Mouse (Mus musculus) retina, adult 2 months (tissue): ENCODE measurements around the gene Sctr.
A peak's percentile ranks its signal among the peaks of the same experiment; 100 is the strongest.

Experiments
- DNase-seq: peaks from one replicate; pipeline ENCODE4 v3.0.0-alpha.2; 2012; ENCODE audit warnings: low read depth, low spot score

Sctr gene

DNA sequence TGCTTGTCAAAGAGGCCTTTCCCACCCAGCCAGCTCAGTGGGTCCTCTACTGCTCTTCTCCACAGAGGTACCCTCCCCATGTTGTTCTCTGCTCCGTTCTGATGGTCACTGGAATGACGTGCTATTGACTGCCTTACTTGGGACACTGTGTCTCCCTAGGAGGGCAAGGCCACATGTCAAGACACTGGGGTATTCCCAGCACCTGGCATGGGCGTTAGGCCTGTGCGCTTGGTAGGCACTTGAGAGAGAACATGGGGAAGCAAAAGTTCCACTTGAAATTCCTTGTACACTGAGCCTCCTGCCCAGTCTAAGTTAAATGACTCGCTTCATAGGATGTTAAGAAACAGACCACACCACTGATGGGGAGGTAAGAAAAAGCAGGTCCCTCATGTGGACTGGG is 62.4 kb downstream of the Sctr start:
- DNase-seq, result no peak

GRCm38 (mm10) chr1:120070168-120070567 is 63.5 kb downstream of the Sctr start:
- DNase-seq, result no peak

GRCm38 (mm10) chr1:120071133-120071532 is 64.4 kb downstream of the Sctr start:
- no peak for DNase-seq

- no peak for DNase-seq
Observed at GRCm38 (mm10) chr1:120072900-120073299, 66.2 kb downstream of the Sctr start.

DNA sequence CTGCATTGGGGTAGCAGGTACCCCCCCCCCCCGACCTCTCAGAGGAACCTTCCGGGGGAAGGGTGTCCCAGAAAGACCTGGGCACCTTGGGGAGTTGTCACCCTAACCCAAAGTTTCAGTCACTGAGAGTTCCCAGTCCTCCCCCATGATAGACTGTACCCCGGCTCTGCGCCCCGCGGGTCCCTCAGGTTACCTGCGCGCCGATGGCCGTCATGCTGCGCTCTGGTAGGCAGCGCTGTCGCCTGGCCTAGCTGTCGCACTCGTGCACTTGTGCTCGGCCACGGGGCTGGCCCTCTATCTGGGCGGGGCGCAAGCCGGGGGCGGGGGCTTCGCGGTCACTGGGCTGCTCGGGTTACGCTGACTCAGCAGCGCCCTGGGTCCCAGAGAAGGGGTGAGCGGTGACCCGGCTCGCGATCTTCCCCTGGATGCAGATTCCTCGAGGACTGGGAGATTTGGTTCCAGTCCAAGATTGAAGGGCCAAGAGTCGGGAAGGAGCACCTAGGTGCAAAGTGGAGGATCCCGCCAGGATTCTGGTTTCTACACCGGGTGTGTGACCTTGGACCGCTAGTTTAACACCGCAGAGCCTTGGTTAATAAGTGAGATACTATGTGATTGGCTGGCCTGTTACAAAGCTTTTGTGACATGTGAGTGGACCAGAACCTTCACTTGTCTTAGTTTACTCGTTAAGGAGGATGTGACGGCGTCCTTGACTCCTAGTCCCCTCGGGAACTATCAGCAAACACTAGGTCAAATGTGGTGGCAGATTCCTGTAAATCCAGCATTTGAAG is 67.0 kb downstream of the Sctr start, which contains the start of gene Tmem37:
Gene Tmem37 (minus strand): TSS at position 556 of the 788 bp plus-strand sequence.
- no peak for DNase-seq

DNA sequence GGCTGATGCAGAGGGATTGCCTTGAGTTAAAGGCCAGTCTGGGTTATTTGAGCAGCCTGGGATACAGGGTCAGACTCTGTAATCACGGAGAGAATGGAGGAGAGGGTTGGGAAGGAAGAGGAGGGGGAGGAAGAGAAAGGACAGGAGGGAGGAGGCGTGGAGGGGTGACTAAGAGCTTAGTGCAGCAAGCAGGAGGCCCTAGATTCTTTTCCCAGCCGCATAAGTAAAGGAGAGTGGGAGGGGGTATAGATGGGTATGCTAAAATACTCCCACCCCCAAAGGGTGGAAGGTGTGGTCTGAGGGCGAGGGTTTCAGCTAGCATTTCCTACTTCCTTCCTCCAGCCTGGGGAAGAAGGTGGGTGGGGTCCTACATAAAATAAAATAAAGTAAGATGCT is 67.6 kb downstream of the Sctr start:
- DNase-seq, result no peak

GRCm38 (mm10) chr1:120074931-120075330 is 68.2 kb downstream of the Sctr start:
- no peak for DNase-seq

DNA sequence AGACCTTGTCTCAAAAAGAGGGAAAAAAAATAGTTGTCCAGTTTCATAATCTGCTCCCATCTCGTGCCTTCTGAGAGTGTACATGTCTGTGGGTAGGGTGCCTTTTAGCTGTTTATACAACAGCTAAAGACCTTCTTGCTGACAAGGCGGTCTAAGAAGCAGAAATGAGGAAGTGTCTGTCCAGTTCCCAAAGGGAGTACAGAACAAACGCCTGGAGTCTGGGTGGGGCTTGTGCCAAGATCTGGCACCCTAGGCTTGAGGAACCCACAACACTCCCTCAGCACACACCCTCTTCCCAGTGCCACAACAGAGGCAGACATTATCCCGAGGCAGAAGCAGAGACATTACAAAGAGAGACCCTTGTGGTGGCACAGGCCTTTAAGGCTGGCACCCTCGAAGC is 68.8 kb downstream of the Sctr start:
- DNase-seq, result no peak

- no peak for DNase-seq
Observed at GRCm38 (mm10) chr1:120077746-120078410, 71.2 kb downstream of the Sctr start.

DNA sequence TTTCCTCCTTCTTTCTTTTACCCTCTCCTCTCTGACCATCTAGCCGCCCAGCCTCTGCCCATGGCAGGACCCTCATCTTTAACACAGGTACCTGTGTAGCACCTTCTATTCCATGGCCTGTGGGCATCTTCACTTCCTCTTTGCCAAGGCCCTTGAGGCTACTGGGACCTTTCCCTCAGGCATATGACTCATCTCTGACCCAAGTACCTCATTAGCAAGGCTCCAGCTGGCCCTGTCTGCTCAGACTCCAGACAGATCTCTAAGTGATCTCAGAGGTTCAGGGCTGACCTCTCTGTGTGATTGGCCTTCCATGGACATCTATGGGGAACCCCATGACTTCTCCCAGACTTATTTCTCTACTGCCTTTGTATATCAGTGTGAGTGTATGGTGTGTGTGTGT is 73.9 kb downstream of the Sctr start:
- DNase-seq, result no peak

DNA sequence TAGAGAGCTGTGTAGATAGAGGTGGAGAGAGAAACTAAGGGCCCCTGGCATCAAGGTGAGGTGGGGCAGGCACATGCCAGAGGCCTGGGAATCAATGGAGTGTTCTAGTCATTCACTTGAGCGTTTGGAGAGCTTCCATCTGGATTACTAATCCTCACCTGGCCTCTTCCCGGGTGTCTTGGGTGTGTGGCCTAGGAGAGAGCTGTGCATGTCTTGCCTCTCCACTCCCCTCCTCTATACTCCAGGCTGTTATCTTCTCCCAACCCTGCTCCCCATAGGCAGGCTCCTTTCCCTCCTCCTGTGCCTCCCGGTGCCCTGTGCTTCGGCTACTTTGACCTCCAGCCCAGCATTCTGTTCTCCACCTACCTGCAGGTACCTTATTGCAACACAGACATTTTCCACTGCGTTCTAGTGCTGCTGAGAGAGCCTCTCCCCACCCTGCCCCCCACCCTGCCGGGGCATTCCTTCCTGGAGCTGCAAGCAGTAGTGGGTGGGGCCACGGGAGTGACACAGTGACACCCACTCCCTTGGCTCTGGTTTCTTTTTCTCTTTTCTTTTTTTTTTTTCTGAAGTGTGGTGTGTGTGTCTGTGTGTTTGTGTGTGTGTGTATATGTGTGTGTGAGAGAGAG is 76.4 kb downstream of the Sctr start:
- no peak for DNase-seq

- no peak for DNase-seq
Observed at GRCm38 (mm10) chr1:120083921-120084517, 77.3 kb downstream of the Sctr start.

DNA sequence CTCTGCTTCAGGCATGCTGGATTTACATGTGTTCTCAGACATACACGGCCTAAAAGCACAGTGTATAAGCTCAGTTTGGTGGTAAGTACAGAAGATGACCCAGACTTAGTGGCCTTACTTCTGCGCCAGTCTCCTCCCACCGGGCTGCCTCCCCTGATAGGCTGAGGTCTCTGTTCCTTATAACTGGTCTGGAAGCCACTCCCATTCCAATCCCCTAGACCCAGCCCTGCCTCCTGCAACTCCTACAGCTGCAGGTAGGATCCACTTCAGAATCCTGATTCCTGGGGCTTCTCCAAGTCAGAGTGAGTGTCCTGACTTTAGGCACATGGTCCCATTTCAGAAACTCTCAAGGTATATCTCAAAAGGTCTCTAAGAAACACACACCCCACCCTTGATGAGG is 79.0 kb downstream of the Sctr start:
- no peak for DNase-seq

DNA sequence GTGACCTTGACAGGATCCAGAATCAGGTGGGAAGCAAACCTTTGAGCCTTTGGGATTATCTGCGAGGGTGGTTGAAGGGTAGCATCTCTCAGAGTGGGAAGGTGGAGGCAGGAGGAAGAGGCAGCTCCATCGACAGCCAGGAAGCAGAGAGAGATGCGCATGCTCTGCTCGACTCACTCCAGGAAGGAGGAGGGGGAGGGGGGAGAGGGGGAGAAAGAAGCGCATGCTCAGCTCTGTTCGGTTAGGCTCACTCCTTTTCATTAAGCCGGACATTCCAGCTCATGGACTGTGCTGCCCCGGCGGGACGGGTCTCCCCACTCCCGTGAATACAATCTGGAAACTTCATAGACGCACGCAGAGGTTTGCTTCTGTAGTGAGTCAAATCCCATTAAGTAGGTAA is 80.0 kb downstream of the Sctr start:
- no peak for DNase-seq

GRCm38 (mm10) chr1:120089180-120089579 is 82.5 kb downstream of the Sctr start:
- DNase-seq, result no peak

DNA sequence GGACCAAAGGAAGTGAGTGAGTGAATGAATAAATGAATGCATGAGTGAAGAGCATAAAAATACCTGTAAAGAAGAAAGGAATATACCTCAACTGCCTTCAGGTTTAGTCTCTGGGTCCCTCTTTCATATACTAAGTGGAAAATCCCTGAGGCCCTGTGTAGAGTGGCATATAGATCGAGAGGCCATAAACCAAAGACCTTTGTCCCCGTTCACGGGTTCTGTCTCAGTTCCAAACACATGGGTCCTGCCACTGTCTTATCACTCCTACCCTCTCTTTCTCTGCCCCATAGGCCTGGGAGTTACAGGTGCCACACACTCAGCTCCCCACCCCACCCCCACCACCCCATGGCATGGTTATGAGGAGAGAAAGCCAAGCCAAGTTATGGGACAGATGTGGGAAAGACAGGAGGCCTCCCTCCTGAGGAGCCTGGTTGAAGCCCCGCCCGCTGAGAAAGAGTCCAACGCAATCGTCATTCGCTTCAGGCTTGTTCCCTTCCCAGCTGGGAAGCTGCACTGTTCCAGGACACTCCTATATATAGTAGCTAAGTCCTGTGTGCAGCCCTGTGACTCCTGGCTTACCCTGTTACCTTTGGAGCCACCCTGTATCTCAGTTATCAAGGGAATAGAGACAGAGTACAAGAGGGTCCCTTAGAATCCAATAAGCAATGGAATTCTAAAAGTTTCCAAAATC is 84.3 kb downstream of the Sctr start:
- DNase-seq, result no peak

GRCm38 (mm10) chr1:120093482-120094134 is 86.9 kb downstream of the Sctr start:
- DNase-seq, result peak; percentile 56

GRCm38 (mm10) chr1:120094920-120095319 is 88.2 kb downstream of the Sctr start:
- no peak for DNase-seq

DNA sequence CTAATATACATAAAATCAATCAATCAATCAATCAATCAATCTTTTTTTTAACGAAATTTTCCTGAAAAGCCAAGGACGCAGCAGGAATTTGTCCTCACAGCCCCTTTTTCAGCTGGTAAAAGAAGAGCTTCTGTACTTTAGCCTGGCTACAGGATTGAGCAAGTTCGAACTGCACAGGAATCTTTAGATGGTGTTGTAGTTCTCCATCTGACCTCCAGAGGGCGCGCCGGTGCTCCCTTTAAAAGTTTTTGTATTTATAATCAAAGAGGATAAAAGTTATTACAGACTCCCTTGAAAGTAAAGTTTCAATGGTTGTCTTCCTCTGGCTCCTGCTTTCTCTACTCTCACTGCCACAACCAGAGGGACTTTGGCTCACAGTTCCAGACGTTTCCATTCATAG is 91.6 kb downstream of the Sctr start:
- DNase-seq, result no peak

GRCm38 (mm10) chr1:120099483-120099882 is 92.8 kb downstream of the Sctr start:
- DNase-seq, result no peak
